Mouse (Mus musculus): ENCODE results near the gene Gm20388. TPM values are rescaled to one million over a fixed set of nuclear protein-coding genes. Genes with fewer than 3 reads are reported as not detected.
A peak's percentile ranks its signal among the peaks of the same experiment; 100 is the strongest.

Gene Gm20388
- total and polyA plus RNA-seq, 2 experiments from 2014 or later = 17.3 TPM; not detected in 1

- H3K9ac ChIP-seq (replicated peaks; ENCODE audit: low read depth, low read length) = no peak within 1 kb of the TSS
- peak; percentile 29; the same call in 1 of the 2 replicates for ATAC-seq (ENCODE audit: insufficient read depth, low read depth)
- H3K27me3 ChIP-seq (ENCODE audit: control insufficient read depth, insufficient read depth, low read length) = peaks cover 46% of the 10 kb centered on the region
- DNase-seq (ENCODE audit: low spot score) = no peak
- peaks cover 13% of the 10 kb centered on the region for H3K4me1 ChIP-seq (ENCODE audit: control insufficient read depth, insufficient read depth)
- peak within 1 kb of the TSS; percentile 80 for H3K4me2 ChIP-seq (ENCODE audit: low read depth, low read length)
- no peak within 1 kb of the TSS for H3K27ac ChIP-seq (ENCODE audit: low read depth)
- no peaks in the 10 kb centered on the region for H3K9me3 ChIP-seq (replicated peaks; ENCODE audit: control insufficient read depth, low read length)
- H3K4me3 ChIP-seq (ENCODE audit: low read depth, low read length) = peak within 1 kb of the TSS; percentile 51
- H3K36me3 ChIP-seq (replicated peaks; ENCODE audit: control insufficient read depth, insufficient read depth, low read length) = no peaks in the 10 kb centered on the region
- TF ChIP-seq CTCF (IDR thresholded peaks at IDR 0.05; ENCODE audit: low read depth) (no peak), EP300 (IDR thresholded peaks at IDR 0.05; ENCODE audit: low read depth) (no peak)
- 1% methylated on average over 43 of the region's 51 CpGs for WGBS
These were observed 3206.6 kb downstream of the Gm20388 start, which contains the start of gene Cpne7 for GRCm38 (mm10) chr8:123117127-123117731. TSS of gene Cpne7 (plus strand) at chr8:123117374.

- DNase-seq (ENCODE audit: low spot score) (no peak), ATAC-seq (ENCODE audit: insufficient read depth, low read depth) (no peak)
- Histone ChIP-seq H3K4me2 (ENCODE audit: low read depth, low read length) (peak overlapping the region; percentile 80), H3K36me3 (replicated peaks; ENCODE audit: control insufficient read depth, insufficient read depth, low read length) (no peaks in the 10 kb centered on the region), H3K4me3 (ENCODE audit: low read depth, low read length) (peak overlapping the region; percentile 51), H3K4me1 (ENCODE audit: control insufficient read depth, insufficient read depth) (peaks cover 13% of the 10 kb centered on the region), H3K9ac (replicated peaks; ENCODE audit: low read depth, low read length) (no peak overlapping the region), H3K27me3 (ENCODE audit: control insufficient read depth, insufficient read depth, low read length) (peaks cover 48% of the 10 kb centered on the region), H3K27ac (ENCODE audit: low read depth) (no peak overlapping the region), H3K9me3 (replicated peaks; ENCODE audit: control insufficient read depth, low read length) (no peaks in the 10 kb centered on the region)
- TF ChIP-seq CTCF (IDR thresholded peaks at IDR 0.05; ENCODE audit: low read depth) = no peak
- no peak for TF ChIP-seq EP300 (IDR thresholded peaks at IDR 0.05; ENCODE audit: low read depth)
- 2% methylated on average over 17 of the region's 17 CpGs for whole genome bisulfite sequencing
These were observed 3207.1 kb downstream of the Gm20388 start for GRCm38 (mm10) chr8:123117744-123118143.

- Histone ChIP-seq H3K9ac (replicated peaks; ENCODE audit: low read depth, low read length) (no peak overlapping the region), H3K27me3 (ENCODE audit: control insufficient read depth, insufficient read depth, low read length) (peaks cover 44% of the 10 kb centered on the region), H3K27ac (ENCODE audit: low read depth) (no peak overlapping the region), H3K36me3 (replicated peaks; ENCODE audit: control insufficient read depth, insufficient read depth, low read length) (no peaks in the 10 kb centered on the region), H3K4me3 (ENCODE audit: low read depth, low read length) (no peak overlapping the region), H3K4me1 (ENCODE audit: control insufficient read depth, insufficient read depth) (peaks cover 12% of the 10 kb centered on the region), H3K9me3 (replicated peaks; ENCODE audit: control insufficient read depth, low read length) (no peaks in the 10 kb centered on the region), H3K4me2 (ENCODE audit: low read depth, low read length) (no peak overlapping the region)
- TF ChIP-seq EP300 (IDR thresholded peaks at IDR 0.05; ENCODE audit: low read depth) (no peak), CTCF (IDR thresholded peaks at IDR 0.05; ENCODE audit: low read depth) (no peak)
- whole genome bisulfite sequencing = 55% methylated on average over 9 of the region's 9 CpGs
- no peak for DNase-seq (ENCODE audit: low spot score)
- ATAC-seq (ENCODE audit: insufficient read depth, low read depth) = no peak
These were observed 3211.4 kb downstream of the Gm20388 start for GRCm38 (mm10) chr8:123122059-123122458.

- H3K36me3 ChIP-seq (replicated peaks; ENCODE audit: control insufficient read depth, insufficient read depth, low read length) = no peaks in the 10 kb centered on the region
- H3K4me2 ChIP-seq (ENCODE audit: low read depth, low read length) = no peak overlapping the region
- DNase-seq (ENCODE audit: low spot score) (no peak), ATAC-seq (ENCODE audit: insufficient read depth, low read depth) (no peak)
- 63% methylated on average over 5 of the region's 5 CpGs for WGBS
- no peak overlapping the region for H3K27ac ChIP-seq (ENCODE audit: low read depth)
- H3K9me3 ChIP-seq (replicated peaks; ENCODE audit: control insufficient read depth, low read length) = no peaks in the 10 kb centered on the region
- H3K4me3 ChIP-seq (ENCODE audit: low read depth, low read length) = no peak overlapping the region
- no peak overlapping the region for H3K9ac ChIP-seq (replicated peaks; ENCODE audit: low read depth, low read length)
- TF ChIP-seq CTCF (IDR thresholded peaks at IDR 0.05; ENCODE audit: low read depth) (no peak), EP300 (IDR thresholded peaks at IDR 0.05; ENCODE audit: low read depth) (no peak)
- H3K4me1 ChIP-seq (ENCODE audit: control insufficient read depth, insufficient read depth) = peaks cover 5% of the 10 kb centered on the region
- H3K27me3 ChIP-seq (ENCODE audit: control insufficient read depth, insufficient read depth, low read length) = peaks cover 41% of the 10 kb centered on the region
These were observed 3212.0 kb downstream of the Gm20388 start for GRCm38 (mm10) chr8:123122670-123123069.

- DNase-seq (ENCODE audit: low spot score) (no peak), ATAC-seq (ENCODE audit: insufficient read depth, low read depth) (peak; percentile 39; the same call in 1 of the 2 replicates)
- no peaks in the 10 kb centered on the region for H3K4me1 ChIP-seq (ENCODE audit: control insufficient read depth, insufficient read depth)
- H3K36me3 ChIP-seq (replicated peaks; ENCODE audit: control insufficient read depth, insufficient read depth, low read length) = no peaks in the 10 kb centered on the region
- peaks cover 28% of the 10 kb centered on the region for H3K27me3 ChIP-seq (ENCODE audit: control insufficient read depth, insufficient read depth, low read length)
- no peak overlapping the region for H3K4me3 ChIP-seq (ENCODE audit: low read depth, low read length)
- H3K4me2 ChIP-seq (ENCODE audit: low read depth, low read length) = no peak overlapping the region
- H3K27ac ChIP-seq (ENCODE audit: low read depth) = no peak overlapping the region
- WGBS = 14% methylated on average over 19 of the region's 19 CpGs
- TF ChIP-seq CTCF (IDR thresholded peaks at IDR 0.05; ENCODE audit: low read depth) = no peak
- H3K9me3 ChIP-seq (replicated peaks; ENCODE audit: control insufficient read depth, low read length) = no peaks in the 10 kb centered on the region
- H3K9ac ChIP-seq (replicated peaks; ENCODE audit: low read depth, low read length) = no peak overlapping the region
These were observed 3215.7 kb downstream of the Gm20388 start for GRCm38 (mm10) chr8:123126193-123126816.
